Comparison of ENCODE assay signal across 14 mouse cellular contexts in genomic region chr10:72762964-72763363, GRCm38 (mm10).
"Had no signal": no experiment of that assay in that cellular context is flagged by ENCODE, and none has a peak within 500 bp of the region (broad histone marks: within the 10 kb centered on the region; RNA-seq: fewer than 3 reads in every experiment).

No protein-coding gene starts in this region.

- H3K4me3 ChIP-seq: layer of hippocampus, adult 2 months; limb, embryonic 12.5 days; liver, embryonic 13.5 days; lung, embryonic 15.5 days; megakaryocyte, embryonic 14.5 days had no signal

- H3K27me3 ChIP-seq: limb, embryonic 12.5 days; liver, embryonic 13.5 days; lung, embryonic 15.5 days; megakaryocyte, embryonic 14.5 days had no signal

- ATAC-seq: liver, postnatal 0 days had no signal

- H3K27ac ChIP-seq: layer of hippocampus, adult 2 months; limb, embryonic 12.5 days; liver, embryonic 13.5 days; lung, embryonic 15.5 days; macrophage; stomach, postnatal 0 days had no signal

- H3K9ac ChIP-seq: limb, embryonic 12.5 days; liver, embryonic 13.5 days; liver, postnatal 0 days; lung, embryonic 15.5 days had no signal

- H3K4me2 ChIP-seq: limb, embryonic 12.5 days; liver, embryonic 13.5 days; lung, embryonic 15.5 days had no signal

- H3K9me3 ChIP-seq: limb, embryonic 12.5 days; liver, embryonic 13.5 days; lung, embryonic 15.5 days had no signal

- DNase-seq: kidney, adult 9 months; kidney, postnatal 10 days; kidney, postnatal 4 days; liver; liver, embryonic 13.5 days; liver, postnatal 0 days; lung, postnatal 14 days; thymus, postnatal 4 days had no signal

- H3K36me3 ChIP-seq: limb, embryonic 12.5 days; liver, embryonic 13.5 days; lung, embryonic 15.5 days had no signal

- H3K4me1 ChIP-seq: limb, embryonic 12.5 days; liver, embryonic 13.5 days; lung, embryonic 15.5 days; megakaryocyte, embryonic 14.5 days had no signal
